Mouse (Mus musculus): ENCODE measurements around the gene Slc16a10. TPM values are rescaled to one million over a fixed set of nuclear protein-coding genes. Genes with fewer than 3 reads are reported as not detected.

Slc16a10 gene
- total and polyA plus RNA-seq, 3 experiments: 4.1 to 10.4 (median 4.5) TPM

DNA sequence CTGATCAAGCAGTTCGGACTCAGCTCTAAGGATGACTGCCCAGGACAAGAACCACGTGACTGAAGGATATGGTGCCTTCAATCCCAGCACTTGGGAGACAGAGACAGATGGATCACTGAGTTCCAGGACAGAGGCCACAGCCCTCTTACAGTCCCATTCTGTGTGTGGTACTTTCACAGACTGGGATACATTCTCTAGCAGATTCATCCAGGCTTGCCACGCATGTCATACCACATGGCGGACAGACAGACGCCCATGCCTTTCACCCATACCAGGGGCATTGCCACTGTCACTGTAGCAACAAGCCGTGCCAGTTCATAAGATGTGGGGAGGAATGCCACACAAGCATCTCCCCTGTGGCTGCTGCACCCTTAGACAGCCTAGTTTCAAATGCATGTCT is 111.3 kb downstream of the Slc16a10 start:
- no peak for TF ChIP-seq MXI1 (IDR thresholded peaks at IDR 0.05; ENCODE audit: low read depth, low read length)
- no peak for TF ChIP-seq RCOR1 (conservative IDR thresholded peaks at IDR 0.05; ENCODE audit: low read depth, low read length)
- no peak for TF ChIP-seq RAD21 (IDR thresholded peaks at IDR 0.05; ENCODE audit: low read depth, low read length)
- no peak for TF ChIP-seq MEF2A (IDR thresholded peaks at IDR 0.05; ENCODE audit: borderline replicate concordance, low read depth, low read length)
- TF ChIP-seq USF1 (IDR thresholded peaks at IDR 0.05; ENCODE audit: low read depth, low read length): no peak
- no peak for TF ChIP-seq USF2 (conservative IDR thresholded peaks at IDR 0.05; ENCODE audit: low read depth, low read length)
- no peak for TF ChIP-seq CHD2 (IDR thresholded peaks at IDR 0.05; ENCODE audit: low read length)
- no peak for TF ChIP-seq BHLHE40 (IDR thresholded peaks at IDR 0.05; ENCODE audit: low read depth, low read length)
- TF ChIP-seq NELFE (IDR thresholded peaks at IDR 0.05; ENCODE audit: low read depth, low read length): no peak
- TF ChIP-seq ZMIZ1 (IDR thresholded peaks at IDR 0.05; ENCODE audit: low read depth, low read length): no peak
- TF ChIP-seq GABPA (IDR thresholded peaks at IDR 0.05; ENCODE audit: insufficient replicate concordance, low read depth, low read length): no peak
- no peak for TF ChIP-seq NRF1 (IDR thresholded peaks at IDR 0.05; ENCODE audit: low read depth, low read length)
- no peak for TF ChIP-seq MAX (IDR thresholded peaks at IDR 0.05; ENCODE audit: low read length)
- no peak for TF ChIP-seq POLR2AphosphoS2 (IDR thresholded peaks at IDR 0.05; ENCODE audit: low read depth, low read length)
- Histone ChIP-seq H3K4me2 (ENCODE audit: insufficient read depth, low read depth, poor library complexity, severe bottlenecking) (no peak overlapping the region), H3K9ac (ENCODE audit: insufficient read depth, low read depth) (no peak overlapping the region), H3K4me1 (ENCODE audit: control insufficient read depth in 1 of 2, insufficient read depth in 2 of 2) (no peaks in the 10 kb centered on the region), H3K27me3 (replicated peaks) (no peaks in the 10 kb centered on the region), H3K4me3 (replicated peaks in 1 of 3; ENCODE audit: low read depth in 2 of 3, low read length in 2 of 3, poor library complexity in 1 of 3) (no peak overlapping the region), H3K79me2 (replicated peaks; ENCODE audit: control insufficient read depth, extremely low read depth, insufficient read depth, poor library complexity, severe bottlenecking) (no peaks in the 10 kb centered on the region), H3K27ac (ENCODE audit: insufficient read depth, low read depth) (no peak overlapping the region), H3K9me3 (replicated peaks; ENCODE audit: low read length) (peaks cover 2% of the 10 kb centered on the region), H3K36me3 (replicated peaks in 1 of 2; ENCODE audit: control insufficient read depth in 1 of 2, insufficient read depth in 1 of 2, low read length in 1 of 2) (no peaks in the 10 kb centered on the region)
- no peak for DNase-seq (ENCODE audit: extremely low read depth)
- in situ Hi-C loops (cut with MboI; ENCODE audit: low pct_ligation_motif_present, low pct_unique_long_range_greater_than_20kb, low sequenced_read_pairs): no loop called here
- dilution Hi-C loops (cut with MboI; ENCODE audit: extremely low pct_ligation_motif_present, extremely low pct_unique_long_range_greater_than_20kb, low sequenced_read_pairs): no loop called here

- Histone ChIP-seq H3K27me3 (replicated peaks) (no peaks in the 10 kb centered on the region), H3K27ac (ENCODE audit: insufficient read depth, low read depth) (no peak overlapping the region), H3K4me1 (ENCODE audit: control insufficient read depth in 1 of 2, insufficient read depth in 2 of 2) (no peaks in the 10 kb centered on the region), H3K4me2 (ENCODE audit: insufficient read depth, low read depth, poor library complexity, severe bottlenecking) (no peak overlapping the region), H3K36me3 (replicated peaks in 1 of 2; ENCODE audit: control insufficient read depth in 1 of 2, insufficient read depth in 1 of 2, low read length in 1 of 2) (no peaks in the 10 kb centered on the region), H3K9me3 (replicated peaks; ENCODE audit: low read length) (peaks cover 2% of the 10 kb centered on the region), H3K79me2 (replicated peaks; ENCODE audit: control insufficient read depth, extremely low read depth, insufficient read depth, poor library complexity, severe bottlenecking) (no peaks in the 10 kb centered on the region), H3K4me3 (replicated peaks in 1 of 3; ENCODE audit: low read depth in 2 of 3, low read length in 2 of 3, poor library complexity in 1 of 3) (no peak overlapping the region), H3K9ac (ENCODE audit: insufficient read depth, low read depth) (no peak overlapping the region)
- dilution Hi-C loops (cut with MboI; ENCODE audit: extremely low pct_ligation_motif_present, extremely low pct_unique_long_range_greater_than_20kb, low sequenced_read_pairs) (no loop called here), in situ Hi-C loops (cut with MboI; ENCODE audit: low pct_ligation_motif_present, low pct_unique_long_range_greater_than_20kb, low sequenced_read_pairs) (no loop called here)
- DNase-seq (ENCODE audit: extremely low read depth): no peak
- TF ChIP-seq POLR2AphosphoS2 (IDR thresholded peaks at IDR 0.05; ENCODE audit: low read depth, low read length): no peak
- TF ChIP-seq SMC3 (IDR thresholded peaks at IDR 0.05; ENCODE audit: low read depth, low read length): no peak
- no peak for TF ChIP-seq ELF1 (IDR thresholded peaks at IDR 0.05; ENCODE audit: low read depth, low read length)
- TF ChIP-seq RCOR1 (conservative IDR thresholded peaks at IDR 0.05; ENCODE audit: low read depth, low read length): no peak
- no peak for TF ChIP-seq MAX (IDR thresholded peaks at IDR 0.05; ENCODE audit: low read length)
- no peak for TF ChIP-seq ZC3H11A (IDR thresholded peaks at IDR 0.05; ENCODE audit: low read depth, low read length)
Observed at GRCm38 (mm10) chr10:40029610-40030009, 112.4 kb downstream of the Slc16a10 start.

Measured in CH12.LX (cell line).